Mouse (Mus musculus) cerebellum, adult 2 months (tissue): Measurements from ENCODE around the gene Phactr4.

Source experiments
- CTCF ChIP-seq: fragments of 200-500 bp; IDR thresholded peaks from 2 replicates; pipeline ENCODE4 v1.5.1; 2011; ENCODE audit warnings: low read depth, mild to moderate bottlenecking, control low read depth, low read length, moderate library complexity, borderline replicate concordance; ENCODE audit not compliant: insufficient read depth
- POLR2A ChIP-seq: fragments of 200-500 bp; IDR thresholded peaks from 2 replicates; pipeline ENCODE4 v1.6.1; 2011; ENCODE audit warnings: low read length, control low read depth, borderline replicate concordance; ENCODE audit not compliant: insufficient read depth

DNA sequence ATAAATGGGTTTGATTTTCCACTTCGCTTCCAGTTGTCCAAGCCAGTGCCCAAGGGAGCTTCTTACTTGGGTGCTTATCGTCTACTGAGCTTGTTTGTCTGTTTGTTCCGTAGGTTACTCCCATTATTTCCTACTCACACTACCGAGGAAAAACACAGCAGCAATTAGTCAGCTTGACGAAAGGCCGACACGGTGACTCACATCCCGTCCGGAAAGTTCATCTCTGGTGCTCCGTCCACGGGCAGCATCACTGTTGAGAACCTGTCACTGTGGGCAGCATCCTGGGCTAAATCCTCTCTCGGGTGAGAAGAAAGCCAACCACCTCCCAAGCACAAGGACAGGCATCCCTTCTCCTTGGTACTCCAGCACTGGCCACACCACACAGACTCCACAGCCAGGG, 23.8 kb upstream of the Phactr4 start:
- TF ChIP-seq CTCF: no peak
- TF ChIP-seq POLR2A: no peak
